8 mouse cellular contexts compared by ENCODE assay signal in the genomic region with DNA sequence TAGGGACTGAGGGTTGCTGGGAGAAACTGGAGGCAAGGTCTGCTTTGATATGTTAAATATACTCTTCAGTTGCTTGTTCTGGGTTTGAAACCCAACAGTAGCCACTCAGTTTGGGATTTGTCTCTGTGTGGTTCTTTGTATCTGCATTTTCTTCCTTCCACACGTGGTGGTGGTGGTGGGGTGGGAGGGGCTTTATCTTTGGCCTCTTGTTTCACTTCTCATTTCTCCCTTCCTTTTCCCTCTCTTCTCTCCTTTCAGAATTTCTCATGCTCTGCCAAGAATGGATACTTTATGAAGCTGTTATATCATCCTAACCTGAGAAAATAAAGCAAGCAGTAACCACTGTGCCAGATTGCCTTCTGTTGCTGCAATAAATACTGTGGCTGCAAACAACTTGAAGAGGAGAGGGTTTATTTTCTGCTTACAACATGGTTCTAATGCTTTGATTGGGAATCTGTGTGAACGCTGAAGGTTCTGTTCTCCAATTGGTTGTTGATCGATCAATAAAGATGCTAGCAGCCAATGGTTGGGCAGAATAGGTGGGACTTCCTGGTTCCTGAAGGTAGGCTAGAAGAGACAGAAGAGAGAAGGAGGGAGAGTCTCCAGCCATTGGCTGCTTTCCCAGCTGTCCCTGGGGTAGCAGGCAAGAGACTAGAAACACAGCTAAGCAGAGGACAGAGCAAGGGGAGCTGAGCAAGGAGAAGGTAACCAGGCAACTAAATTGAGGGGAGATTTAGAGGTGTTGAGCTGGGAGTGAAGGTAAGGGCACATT.
DNase-seq lines count a peak whose midpoint lies in the region; ATAC-seq and TF ChIP-seq lines count a peak whose summit lies in the region.

No protein-coding gene starts in this region.

- H3K4me3 ChIP-seq in liver, embryonic 12.5 days = no peak overlapping the region
- no peak overlapping the region for H3K4me3 ChIP-seq in neural tube, embryonic 14.5 days (ENCODE audit: low read depth, low read length)
- H3K4me3 ChIP-seq in stomach, postnatal 0 days (ENCODE audit: low read depth, low read length) = no peak overlapping the region

- H3K36me3 ChIP-seq in liver, embryonic 12.5 days = no peaks in the 10 kb centered on the region
- H3K36me3 ChIP-seq in neural tube, embryonic 14.5 days (ENCODE audit: control insufficient read depth, insufficient read depth, low read length) = no peaks in the 10 kb centered on the region
- H3K36me3 ChIP-seq in stomach, postnatal 0 days (ENCODE audit: control insufficient read depth, insufficient read depth, low read length) = no peaks in the 10 kb centered on the region

- H3K4me1 ChIP-seq in liver, embryonic 12.5 days = no peaks in the 10 kb centered on the region
- peaks cover 3% of the 10 kb centered on the region; the same call in 1 of the 2 replicates for H3K4me1 ChIP-seq in neural tube, embryonic 14.5 days (ENCODE audit: control insufficient read depth, insufficient read depth, low read length)
- no peaks in the 10 kb centered on the region for H3K4me1 ChIP-seq in stomach, postnatal 0 days (replicated peaks; ENCODE audit: control insufficient read depth, insufficient read depth)

- H3K9ac ChIP-seq in liver, embryonic 12.5 days = no peak overlapping the region
- no peak overlapping the region for H3K9ac ChIP-seq in neural tube, embryonic 14.5 days (replicated peaks; ENCODE audit: low read depth, low read length)
- no peak overlapping the region for H3K9ac ChIP-seq in stomach, postnatal 0 days (ENCODE audit: low read length)

- H3K9me3 ChIP-seq in liver, embryonic 12.5 days (replicated peaks) = no peaks in the 10 kb centered on the region
- H3K9me3 ChIP-seq in neural tube, embryonic 14.5 days (ENCODE audit: control insufficient read depth, low read length) = no peaks in the 10 kb centered on the region
- H3K9me3 ChIP-seq in stomach, postnatal 0 days (ENCODE audit: control insufficient read depth, low read length) = no peaks in the 10 kb centered on the region

- ATAC-seq in liver, embryonic 12.5 days = no peak
- ATAC-seq in neural tube, embryonic 14.5 days (ENCODE audit: low read depth) = peak; percentile 76
- ATAC-seq in stomach, postnatal 0 days (ENCODE audit: low FRiP score, low TSS enrichment) = no peak

- H3K4me2 ChIP-seq in liver, embryonic 12.5 days = peak overlapping the region; percentile 2; the same call in 1 of the 2 replicates
- H3K4me2 ChIP-seq in neural tube, embryonic 14.5 days (ENCODE audit: low read depth, low read length) = no peak overlapping the region
- no peak overlapping the region for H3K4me2 ChIP-seq in stomach, postnatal 0 days (replicated peaks; ENCODE audit: low read depth)

- TF ChIP-seq CTCF in stomach, postnatal 0 days (IDR thresholded peaks at IDR 0.05; ENCODE audit: low read depth) = no peak

- WGBS in liver, embryonic 12.5 days (ENCODE audit: insufficient replicate concordance) = 54% methylated on average over 3 of the region's 3 CpGs
- 72% methylated on average over 3 of the region's 3 CpGs for WGBS in neural tube, embryonic 14.5 days
- WGBS in stomach, postnatal 0 days = 70% methylated on average over 3 of the region's 3 CpGs

- H3K27ac ChIP-seq in liver, embryonic 12.5 days = no peak overlapping the region
- no peak overlapping the region for H3K27ac ChIP-seq in neural tube, embryonic 14.5 days (ENCODE audit: low read depth, low read length)
- no peak overlapping the region for H3K27ac ChIP-seq in stomach, postnatal 0 days (replicated peaks)

- no peak for TF ChIP-seq EP300 in stomach, postnatal 0 days (optimal IDR thresholded peaks at IDR 0.05)

- no peaks in the 10 kb centered on the region for H3K27me3 ChIP-seq in liver, embryonic 12.5 days (replicated peaks)
- H3K27me3 ChIP-seq in neural tube, embryonic 14.5 days (ENCODE audit: control insufficient read depth, insufficient read depth, low read length) = no peaks in the 10 kb centered on the region
- no peaks in the 10 kb centered on the region for H3K27me3 ChIP-seq in stomach, postnatal 0 days (ENCODE audit: control insufficient read depth, insufficient read depth, low read length)

- DNase-seq in liver = no peak
- peak; percentile 80 for DNase-seq in T-cell, adult 2 months (ENCODE audit: low spot score)
- peak; percentile 53 to 54 for DNase-seq in cerebellum, postnatal 36 days
- peak; percentile 45 for DNase-seq in kidney, postnatal 10 days
- no peak for DNase-seq in retina, embryonic 14.5 days (ENCODE audit: low spot score)
- no peak for DNase-seq in stomach, postnatal 0 days (ENCODE audit: low spot score)

Comparison
In these comparisons a context has a peak if more than half of its experiments do, and no peak if none do; other contexts are left out.
1. DNase-seq: peak in T-cell, adult 2 months (single experiment), cerebellum, postnatal 36 days (2 of 2) and kidney, postnatal 10 days (single experiment); none in liver (single experiment), retina, embryonic 14.5 days (single experiment) and stomach, postnatal 0 days (single experiment).